Mouse (Mus musculus) hindbrain, embryonic 14.5 days (tissue): ENCODE measurements around the gene Oser1. TPM values are rescaled to one million over a fixed set of nuclear protein-coding genes. Genes with fewer than 3 reads are reported as not detected.
"Not testable (repeated sequence)": the region's sequence is repeated elsewhere in the genome, so short reads cannot be mapped to it uniquely, and the experiment has no call there.

ENCODE experiments used
- ATAC-seq: fragments of 200-750 bp; cut with Nextera tagmentation; 2 replicates; pipeline ENCODE4 v1.8.0; 2017; ENCODE audit warnings: moderate number of reproducible peaks, mild to moderate bottlenecking, moderate TSS enrichment, moderate library complexity; ENCODE audit not compliant: low FRiP score
- DNase-seq: peaks from one replicate; pipeline ENCODE4 v3.0.0-alpha.2; 2015; ENCODE audit warnings: low spot score
- H3K27ac ChIP-seq: fragments of 300-500 bp; sonication (generic); 2 replicates; pipeline ENCODE4 v1.5.1; 2014; ENCODE audit warnings: mild to moderate bottlenecking, moderate library complexity
- H3K27me3 ChIP-seq: fragments of 300-500 bp; sonication (generic); 2 replicates; pipeline ENCODE4 v1.6.1; 2014; ENCODE audit warnings: mild to moderate bottlenecking, low read length, mixed read lengths; ENCODE audit not compliant: control insufficient read depth, insufficient read depth
- H3K36me3 ChIP-seq: fragments of 300-500 bp; sonication (generic); replicated peaks from 2 replicates; pipeline ENCODE4 v1.6.1; 2014; ENCODE audit not compliant: control insufficient read depth, insufficient read depth
- H3K4me1 ChIP-seq: fragments of 300-500 bp; sonication (generic); replicated peaks from 2 replicates; pipeline ENCODE4 v1.6.1; 2014; ENCODE audit warnings: antibody characterized with exemption, low read length, mixed read lengths; ENCODE audit not compliant: control insufficient read depth, insufficient read depth
- H3K4me2 ChIP-seq: fragments of 300-500 bp; sonication (generic); replicated peaks from 2 replicates; pipeline ENCODE4 v1.6.1; 2014; ENCODE audit warnings: mild to moderate bottlenecking, moderate library complexity
- H3K4me3 ChIP-seq: fragments of 300-500 bp; sonication (generic); replicated peaks from 2 replicates; pipeline ENCODE4 v1.5.1; 2014; ENCODE audit warnings: mild to moderate bottlenecking, low read length
- H3K9ac ChIP-seq: fragments of 300-500 bp; sonication (generic); 2 replicates; pipeline ENCODE4 v1.6.1; 2014
- H3K9me3 ChIP-seq: fragments of 300-500 bp; sonication (generic); 2 replicates; pipeline ENCODE4 v1.6.1; 2016; ENCODE audit warnings: low read length; ENCODE audit not compliant: control insufficient read depth
- WGBS: fragments of 180-500 bp; shearing (Covaris S2); extraction: QIAGEN DNeasy Blood & Tissue Kit; methylation state at CpG from one replicate; pipeline ENCODE4 v1.1.7; 2014; 5-methylcytosine and 5-hydroxymethylcytosine counted together
- polyA plus RNA-seq: library from polyadenylated mRNA; unstranded; fragments of >200 nt; fragmentation: Nextera tagmentation; extraction: Ambion mirVana; gene quantifications from 2 replicates; pipeline ENCODE4 v1.2.1, GENCODE M21; 2014

Gene Oser1
- polyA plus RNA-seq, 1 experiment from 2014 or later: 74.8 TPM

- Histone ChIP-seq H3K4me3 (no peak overlapping the region), H3K4me2 (no peak overlapping the region), H3K27me3 (no peaks in the 10 kb centered on the region), H3K9me3 (no peaks in the 10 kb centered on the region), H3K4me1 (no peaks in the 10 kb centered on the region), H3K9ac (no peak overlapping the region), H3K36me3 (peaks cover 36% of the 10 kb centered on the region), H3K27ac (no peak overlapping the region)
- WGBS: 76% methylated on average over 4 of the region's 4 CpGs
- DNase-seq: no peak
- ATAC-seq: no peak
These were observed 39.5 kb upstream of the Oser1 start for GRCm38 (mm10) chr2:163463998-163464397.

DNA sequence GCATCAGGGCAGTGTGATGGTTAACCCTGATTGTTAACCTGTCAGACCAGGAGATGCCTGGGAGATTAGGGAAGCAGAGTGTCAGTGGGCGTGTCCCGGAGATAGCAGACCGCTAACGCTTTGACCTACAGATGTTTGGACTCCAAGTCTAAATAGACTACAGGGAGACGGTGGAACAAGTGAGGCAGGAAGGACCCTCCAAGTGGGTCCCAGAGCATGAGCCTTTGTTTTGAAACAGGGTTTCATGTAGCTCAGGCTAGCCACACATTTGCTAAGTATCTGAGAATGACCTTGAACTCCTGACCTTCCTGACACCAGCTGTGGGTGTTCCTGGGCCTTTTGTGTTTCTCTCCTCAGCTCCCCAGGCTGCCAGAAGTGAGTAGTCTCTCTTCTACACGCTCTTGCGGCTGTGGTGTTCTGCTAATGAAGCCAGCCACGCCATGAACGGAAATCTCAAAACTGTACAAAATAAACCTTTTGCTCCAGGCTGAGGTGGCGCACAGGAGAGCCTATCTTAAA lies 38.8 kb upstream of the Oser1 start:
- H3K27ac ChIP-seq: no peak overlapping the region
- peaks cover 29% of the 10 kb centered on the region for H3K36me3 ChIP-seq
- no peak overlapping the region for H3K4me3 ChIP-seq
- WGBS: 69% methylated on average over 10 of the region's 10 CpGs
- DNase-seq (no peak), ATAC-seq (no peak)
- H3K9ac ChIP-seq: no peak overlapping the region
- H3K27me3 ChIP-seq: no peaks in the 10 kb centered on the region
- H3K9me3 ChIP-seq: no peaks in the 10 kb centered on the region
- no peak overlapping the region for H3K4me2 ChIP-seq
- no peaks in the 10 kb centered on the region for H3K4me1 ChIP-seq

DNA sequence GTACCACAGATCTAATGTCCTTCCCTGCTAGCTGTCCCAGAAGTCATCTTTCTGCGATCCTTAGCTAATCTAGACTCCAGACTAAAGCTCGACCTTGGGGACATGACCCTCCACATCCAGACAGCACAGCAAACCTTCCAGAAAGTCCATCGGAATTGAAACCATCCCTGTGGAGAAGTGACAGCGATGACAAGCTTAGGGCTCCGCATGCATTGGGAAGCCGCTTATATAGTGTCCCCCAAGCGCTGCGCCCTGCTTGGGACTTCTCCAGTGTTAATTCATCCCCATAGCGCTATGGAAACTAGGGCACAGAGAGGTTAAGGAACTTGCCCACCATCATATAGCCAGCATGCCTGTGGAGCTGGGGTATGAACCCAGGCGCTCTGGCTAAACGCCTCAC lies 38.3 kb upstream of the Oser1 start:
- H3K4me3 ChIP-seq: no peak overlapping the region
- no peaks in the 10 kb centered on the region for H3K4me1 ChIP-seq
- DNase-seq (no peak), ATAC-seq (no peak)
- H3K4me2 ChIP-seq: no peak overlapping the region
- H3K9me3 ChIP-seq: no peaks in the 10 kb centered on the region
- H3K27ac ChIP-seq: no peak overlapping the region
- H3K9ac ChIP-seq: no peak overlapping the region
- peaks cover 24% of the 10 kb centered on the region for H3K36me3 ChIP-seq
- H3K27me3 ChIP-seq: no peaks in the 10 kb centered on the region
- WGBS: 76% methylated on average over 11 of the region's 11 CpGs

DNA sequence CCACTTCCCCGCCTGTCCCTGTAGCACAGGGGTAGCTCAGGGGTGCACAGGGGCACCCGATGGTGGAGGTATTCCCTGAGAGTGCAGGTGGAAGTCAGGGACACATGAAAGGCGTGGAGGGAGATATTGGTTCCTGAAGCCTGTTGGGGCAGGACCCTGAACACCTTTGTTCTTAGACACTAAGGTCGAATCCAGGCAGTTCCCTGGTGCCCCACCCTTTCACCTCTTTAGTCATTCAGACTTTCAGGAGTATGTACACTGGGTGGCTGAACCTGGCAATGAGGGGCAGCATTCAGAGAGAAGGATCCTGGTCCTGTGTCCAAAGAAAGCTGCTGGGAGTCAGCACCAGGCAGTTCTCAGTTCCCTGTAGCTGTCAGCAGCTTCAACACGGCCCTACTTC lies 37.9 kb upstream of the Oser1 start:
- no peak overlapping the region for H3K9ac ChIP-seq
- no peak overlapping the region for H3K4me2 ChIP-seq
- ATAC-seq: no peak
- no peaks in the 10 kb centered on the region for H3K9me3 ChIP-seq
- H3K4me3 ChIP-seq: no peak overlapping the region
- 91% methylated on average over 5 of the region's 5 CpGs for WGBS
- peaks cover 20% of the 10 kb centered on the region for H3K36me3 ChIP-seq
- no peak for DNase-seq
- H3K4me1 ChIP-seq: no peaks in the 10 kb centered on the region
- no peak overlapping the region for H3K27ac ChIP-seq
- H3K27me3 ChIP-seq: no peaks in the 10 kb centered on the region

- H3K36me3 ChIP-seq, H3K9me3 ChIP-seq, H3K9ac ChIP-seq, DNase-seq, H3K4me2 ChIP-seq, H3K27ac ChIP-seq, H3K4me1 ChIP-seq, ATAC-seq, H3K4me3 ChIP-seq, H3K27me3 ChIP-seq: not testable (repeated sequence)
- 95% methylated on average over 9 of the region's 9 CpGs for WGBS
These were observed 36.8 kb upstream of the Oser1 start for GRCm38 (mm10) chr2:163461307-163461706.

- Histone ChIP-seq H3K9ac (no peak overlapping the region), H3K4me1 (no peaks in the 10 kb centered on the region), H3K9me3 (no peaks in the 10 kb centered on the region), H3K4me2 (no peak overlapping the region), H3K27ac (no peak overlapping the region), H3K36me3 (0 out of 2 replicates have a peak, but pooled peaks cover 5% of the 10 kb centered on the region), H3K4me3 (no peak overlapping the region), H3K27me3 (no peaks in the 10 kb centered on the region)
- no peak for ATAC-seq
- 91% methylated on average over 8 of the region's 8 CpGs for WGBS
- DNase-seq: no peak
These were observed 36.1 kb upstream of the Oser1 start for GRCm38 (mm10) chr2:163460622-163461021.

- H3K9ac ChIP-seq: no peak overlapping the region
- ATAC-seq (peak; percentile 54), DNase-seq (no peak)
- H3K9me3 ChIP-seq: no peaks in the 10 kb centered on the region
- 32% methylated on average over 10 of the region's 10 CpGs for WGBS
- peaks cover 14% of the 10 kb centered on the region; the same call in 1 of the 2 replicates for H3K36me3 ChIP-seq
- no peaks in the 10 kb centered on the region for H3K27me3 ChIP-seq
- peak overlapping the region; percentile 44; the same call in 1 of the 2 replicates for H3K27ac ChIP-seq
- H3K4me2 ChIP-seq: peak overlapping the region; percentile 43
- 0 out of 2 replicates have a peak overlapping the region, but pooled peaks have one; percentile 9 for H3K4me3 ChIP-seq
- no peaks in the 10 kb centered on the region for H3K4me1 ChIP-seq
These were observed 34.9 kb upstream of the Oser1 start for GRCm38 (mm10) chr2:163459380-163459779.

DNA sequence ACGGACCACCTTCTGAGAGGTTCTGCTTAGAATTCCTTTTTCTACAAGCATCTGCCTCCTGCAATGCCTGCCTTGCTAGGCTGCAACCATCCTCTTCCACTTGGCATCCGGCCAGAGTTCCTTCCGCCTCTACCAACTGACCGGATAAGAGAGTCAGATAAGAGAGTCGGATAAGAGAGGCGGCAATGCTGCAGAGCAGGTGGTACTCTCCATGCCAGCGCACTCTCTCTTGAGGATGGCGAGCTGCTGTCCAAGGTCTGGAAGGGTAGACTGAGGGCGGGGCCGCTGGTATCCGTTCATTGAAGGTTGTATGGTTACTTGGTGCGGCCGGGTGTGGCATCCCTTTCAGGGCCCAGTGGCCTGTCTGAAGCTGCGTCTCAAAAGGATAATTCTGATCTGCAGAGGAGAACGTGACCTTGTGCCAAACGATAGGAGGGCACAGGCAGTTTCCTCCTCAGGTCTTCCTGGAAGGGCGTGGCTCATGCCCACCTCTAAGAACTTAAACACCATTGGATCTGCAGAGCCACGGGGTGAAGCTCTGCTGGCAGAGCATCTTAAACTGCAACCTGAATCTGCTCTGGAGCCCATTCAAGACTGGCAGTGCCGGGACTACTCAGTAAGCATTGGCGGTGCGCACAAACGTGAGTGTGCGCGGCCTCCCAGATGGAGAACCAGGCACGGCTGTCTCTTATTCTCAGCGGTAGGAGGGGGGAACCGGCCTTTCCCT lies 34.2 kb upstream of the Oser1 start:
- no peaks in the 10 kb centered on the region for H3K27me3 ChIP-seq
- 56% methylated on average over 27 of the region's 27 CpGs for WGBS
- H3K36me3 ChIP-seq: peaks cover 21% of the 10 kb centered on the region
- no peaks in the 10 kb centered on the region for H3K4me1 ChIP-seq
- no peak for DNase-seq
- peak overlapping the region; percentile 43 for H3K4me2 ChIP-seq
- H3K4me3 ChIP-seq: no peak overlapping the region
- ATAC-seq: peak; percentile 46; the same call in 1 of the 2 replicates
- H3K9me3 ChIP-seq: no peaks in the 10 kb centered on the region
- H3K9ac ChIP-seq: no peak overlapping the region
- H3K27ac ChIP-seq: 0 out of 2 replicates have a peak overlapping the region, but pooled peaks have one; percentile 44

DNA sequence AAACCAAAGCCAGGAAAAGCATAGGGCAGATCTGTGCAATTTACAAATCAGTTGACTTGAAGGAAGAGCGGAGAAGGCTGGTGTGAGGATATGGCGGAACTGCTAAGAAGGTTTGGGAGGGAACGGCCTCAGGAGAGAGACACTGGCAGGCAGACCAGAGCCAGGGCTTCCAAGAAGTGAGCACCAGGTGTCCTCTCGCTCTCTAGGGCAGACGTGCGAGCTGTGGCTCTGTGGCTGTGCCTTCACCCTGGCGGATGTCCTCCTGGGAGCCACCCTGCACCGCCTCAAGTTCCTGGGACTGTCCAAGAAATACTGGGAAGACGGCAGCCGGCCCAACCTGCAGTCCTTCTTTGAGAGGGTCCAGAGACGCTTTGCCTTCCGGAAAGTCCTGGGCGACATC lies 28.9 kb upstream of the Oser1 start:
- no peak for ATAC-seq
- 91% methylated on average over 13 of the region's 13 CpGs for WGBS
- peaks cover 68% of the 10 kb centered on the region for H3K36me3 ChIP-seq

More for the DNA sequence above, 28.9 kb upstream of the Oser1 start:
- no peak for DNase-seq
- no peak overlapping the region for H3K27ac ChIP-seq
- no peaks in the 10 kb centered on the region for H3K4me1 ChIP-seq
- no peaks in the 10 kb centered on the region for H3K9me3 ChIP-seq
- no peak overlapping the region for H3K9ac ChIP-seq
- no peak overlapping the region for H3K4me3 ChIP-seq
- H3K27me3 ChIP-seq: no peaks in the 10 kb centered on the region
- H3K4me2 ChIP-seq: no peak overlapping the region
